Mouse (Mus musculus) lung, embryonic 15.5 days (tissue): Measurements from ENCODE around the gene Fbxl18. TPM values are rescaled to one million over a fixed set of nuclear protein-coding genes. Genes with fewer than 3 reads are reported as not detected.
"Not testable (repeated sequence)": the region's sequence is repeated elsewhere in the genome, so short reads cannot be mapped to it uniquely, and the experiment has no call there.

ENCODE experiments used
- ATAC-seq: fragments of 200-750 bp; cut with Nextera tagmentation; 2 replicates; pipeline ENCODE4 v1.8.0; 2017; ENCODE audit warnings: moderate number of reproducible peaks, borderline replicate concordance; ENCODE audit not compliant: low FRiP score, low TSS enrichment; ENCODE audit errors: extremely low read depth
- H3K27ac ChIP-seq: fragments of 300-500 bp; sonication (generic); 2 replicates; pipeline ENCODE4 v1.5.1; 2015; ENCODE audit warnings: moderate library complexity, mild to moderate bottlenecking, inconsistent platforms
- H3K27me3 ChIP-seq: fragments of 300-500 bp; sonication (generic); 2 replicates; pipeline ENCODE4 v1.6.1; 2015; ENCODE audit warnings: inconsistent platforms
- H3K36me3 ChIP-seq: fragments of 300-500 bp; sonication (generic); 2 replicates; pipeline ENCODE4 v1.6.1; 2015; ENCODE audit warnings: inconsistent platforms
- H3K4me1 ChIP-seq: fragments of 300-500 bp; sonication (generic); 2 replicates; pipeline ENCODE4 v1.6.1; 2015; ENCODE audit warnings: inconsistent platforms
- H3K4me2 ChIP-seq: fragments of 300-500 bp; sonication (generic); 2 replicates; pipeline ENCODE4 v1.6.1; 2015; ENCODE audit warnings: inconsistent platforms, mild to moderate bottlenecking, moderate library complexity
- H3K4me3 ChIP-seq: fragments of 300-500 bp; sonication (generic); 2 replicates; pipeline ENCODE4 v1.5.1; 2015; ENCODE audit warnings: mild to moderate bottlenecking, inconsistent platforms
- H3K9ac ChIP-seq: fragments of 300-500 bp; sonication (generic); 2 replicates; pipeline ENCODE4 v1.6.1; 2015; ENCODE audit warnings: inconsistent platforms
- H3K9me3 ChIP-seq: fragments of 300-500 bp; sonication (generic); 2 replicates; pipeline ENCODE4 v1.6.1; 2016; ENCODE audit warnings: inconsistent platforms
- WGBS: fragments of 180-500 bp; shearing (Covaris S2); methylation state at CpG from one replicate; pipeline ENCODE4 v1.1.7; 2015; 5-methylcytosine and 5-hydroxymethylcytosine counted together
- polyA plus RNA-seq: library from polyadenylated mRNA; unstranded; fragments of >200 nt; fragmentation: Nextera tagmentation; extraction: Ambion mirVana; gene quantifications from 2 replicates; pipeline ENCODE4 v1.2.1, GENCODE M21; 2015

Gene Fbxl18
- polyA plus RNA-seq, 1 experiment from 2014 or later: 11.1 TPM

DNA sequence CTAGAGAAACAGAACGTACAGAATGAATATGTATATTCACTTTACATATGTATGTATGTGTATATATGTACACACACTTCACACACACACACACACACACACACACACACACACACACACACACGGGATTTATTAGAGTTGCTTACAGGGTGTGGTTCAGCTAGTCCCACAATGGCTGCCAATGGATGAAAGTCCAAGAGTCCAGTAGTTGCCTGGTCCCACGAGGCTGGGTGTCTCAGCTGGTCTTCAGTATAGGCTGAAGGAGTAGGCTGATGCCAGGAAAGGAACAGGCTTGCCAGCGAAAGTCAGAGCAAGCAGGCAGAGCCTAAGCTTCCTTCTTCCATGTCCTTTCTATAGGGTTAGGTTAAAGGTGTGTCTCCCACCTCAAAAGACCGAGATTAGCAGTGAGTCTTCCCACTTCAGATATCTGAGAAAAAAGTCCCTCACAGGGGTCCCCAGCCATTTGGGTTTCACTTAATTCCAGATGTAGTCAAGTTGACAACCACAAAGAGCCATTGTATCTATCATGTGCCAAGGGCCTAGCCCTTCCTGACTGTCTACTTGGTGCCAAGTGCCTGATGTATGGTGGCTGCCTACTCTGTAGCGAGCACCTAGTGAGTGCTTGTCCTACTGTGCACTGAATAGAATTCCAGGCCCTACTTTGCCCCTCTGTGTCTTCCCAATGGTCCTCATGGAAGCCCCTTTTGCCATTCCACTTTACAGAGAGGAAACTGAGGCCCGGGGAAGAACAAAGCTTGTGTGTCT is 44.1 kb downstream of the Fbxl18 start:
- Histone ChIP-seq H3K9ac (no peak overlapping the region), H3K27me3 (no peaks in the 10 kb centered on the region), H3K4me1 (no peaks in the 10 kb centered on the region), H3K27ac (no peak overlapping the region), H3K36me3 (no peaks in the 10 kb centered on the region), H3K4me2 (no peak overlapping the region), H3K4me3 (no peak overlapping the region), H3K9me3 (no peaks in the 10 kb centered on the region)
- 71% methylated on average over 7 of the region's 7 CpGs for WGBS
- ATAC-seq: no peak

DNA sequence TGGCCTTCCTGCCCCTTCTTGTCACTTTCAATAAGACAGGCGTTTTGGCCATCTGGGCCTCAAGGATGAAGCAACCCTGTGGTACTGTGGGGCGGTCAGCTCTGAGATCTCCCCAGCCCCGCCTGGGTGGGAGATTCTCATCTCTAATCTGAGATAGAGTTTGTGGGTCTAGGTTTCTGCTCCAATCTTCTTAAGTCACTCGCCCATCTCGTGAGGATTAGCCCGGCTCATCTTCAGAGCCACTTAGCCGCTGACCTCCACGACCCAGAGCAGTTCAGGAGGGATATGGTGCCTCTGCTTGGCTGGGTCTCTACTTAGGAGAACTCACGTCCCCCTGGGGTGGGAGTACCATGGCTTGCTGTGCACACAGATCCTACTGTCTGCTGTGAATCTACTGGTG is 44.7 kb downstream of the Fbxl18 start:
- no peak overlapping the region for H3K9ac ChIP-seq
- H3K36me3 ChIP-seq: no peaks in the 10 kb centered on the region
- no peaks in the 10 kb centered on the region for H3K9me3 ChIP-seq
- no peak overlapping the region for H3K4me2 ChIP-seq
- H3K27ac ChIP-seq: no peak overlapping the region
- no peaks in the 10 kb centered on the region for H3K4me1 ChIP-seq
- no peak for ATAC-seq
- no peaks in the 10 kb centered on the region for H3K27me3 ChIP-seq
- H3K4me3 ChIP-seq: no peak overlapping the region
- WGBS: 72% methylated on average over 9 of the region's 9 CpGs

GRCm38 (mm10) chr5:142848911-142849310 is 46.3 kb downstream of the Fbxl18 start:
- no peak overlapping the region for H3K4me2 ChIP-seq
- no peak overlapping the region for H3K4me3 ChIP-seq
- no peaks in the 10 kb centered on the region for H3K9me3 ChIP-seq
- H3K27ac ChIP-seq: no peak overlapping the region
- no peak overlapping the region for H3K9ac ChIP-seq
- WGBS: 91% methylated on average over 7 of the region's 7 CpGs
- H3K36me3 ChIP-seq: no peaks in the 10 kb centered on the region
- H3K4me1 ChIP-seq: no peaks in the 10 kb centered on the region
- ATAC-seq: no peak
- no peaks in the 10 kb centered on the region for H3K27me3 ChIP-seq

GRCm38 (mm10) chr5:142848149-142848548 is 47.1 kb downstream of the Fbxl18 start:
- Histone ChIP-seq H3K36me3 (no peaks in the 10 kb centered on the region), H3K9me3 (no peaks in the 10 kb centered on the region), H3K27me3 (no peaks in the 10 kb centered on the region), H3K27ac (no peak overlapping the region), H3K4me1 (no peaks in the 10 kb centered on the region), H3K4me3 (no peak overlapping the region), H3K9ac (no peak overlapping the region), H3K4me2 (no peak overlapping the region)
- no peak for ATAC-seq
- WGBS: 46% methylated on average over 3 of the region's 3 CpGs

DNA sequence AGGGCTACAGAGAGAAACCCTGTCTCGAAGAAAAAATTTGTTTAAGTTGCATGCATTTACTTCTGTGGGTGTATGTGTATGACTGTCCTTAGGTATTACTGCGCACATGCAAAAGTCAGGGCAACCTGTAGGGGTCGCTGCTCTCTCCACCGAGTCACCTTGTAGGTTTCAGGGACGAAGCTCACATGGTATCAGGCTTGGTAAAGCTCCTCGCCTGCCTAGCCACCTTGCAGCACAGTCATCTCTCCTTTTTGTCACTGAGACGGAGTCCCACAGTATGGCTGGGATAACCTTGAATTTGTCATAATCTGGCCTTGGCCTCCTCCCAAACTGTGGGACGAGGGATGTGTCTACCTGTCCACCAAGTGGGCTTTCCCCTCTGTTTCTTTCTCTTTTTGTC is 50.8 kb downstream of the Fbxl18 start:
- Histone ChIP-seq H3K36me3 (no peaks in the 10 kb centered on the region), H3K4me3 (no peak overlapping the region)

GRCm38 (mm10) chr5:142842137-142842642 is 53.0 kb downstream of the Fbxl18 start:
- no peak for ATAC-seq
- Histone ChIP-seq H3K27me3 (no peaks in the 10 kb centered on the region), H3K4me3 (no peak overlapping the region), H3K27ac (no peak overlapping the region), H3K4me1 (peaks cover 14% of the 10 kb centered on the region; the same call in 1 of the 2 replicates), H3K4me2 (no peak overlapping the region), H3K9me3 (no peaks in the 10 kb centered on the region), H3K36me3 (no peaks in the 10 kb centered on the region), H3K9ac (no peak overlapping the region)
- WGBS: 33% methylated on average over 7 of the region's 7 CpGs

More for the DNA sequence above, 50.8 kb downstream of the Fbxl18 start:
- Histone ChIP-seq H3K9me3 (no peaks in the 10 kb centered on the region), H3K27ac (no peak overlapping the region), H3K9ac (no peak overlapping the region), H3K4me1 (peaks cover 14% of the 10 kb centered on the region; the same call in 1 of the 2 replicates), H3K4me2 (no peak overlapping the region), H3K27me3 (no peaks in the 10 kb centered on the region)
- no peak for ATAC-seq
- WGBS: 54% methylated on average over 8 of the region's 8 CpGs

GRCm38 (mm10) chr5:142841372-142842136 is 53.7 kb downstream of the Fbxl18 start:
- Histone ChIP-seq H3K9ac (no peak overlapping the region), H3K4me3 (no peak overlapping the region), H3K27me3 (no peaks in the 10 kb centered on the region), H3K36me3 (no peaks in the 10 kb centered on the region), H3K27ac (peak overlapping the region; percentile 37), H3K4me1 (peaks cover 14% of the 10 kb centered on the region; the same call in 1 of the 2 replicates), H3K9me3 (no peaks in the 10 kb centered on the region), H3K4me2 (no peak overlapping the region)
- WGBS: 58% methylated on average over 8 of the region's 8 CpGs
- peak; percentile 58 for ATAC-seq

DNA sequence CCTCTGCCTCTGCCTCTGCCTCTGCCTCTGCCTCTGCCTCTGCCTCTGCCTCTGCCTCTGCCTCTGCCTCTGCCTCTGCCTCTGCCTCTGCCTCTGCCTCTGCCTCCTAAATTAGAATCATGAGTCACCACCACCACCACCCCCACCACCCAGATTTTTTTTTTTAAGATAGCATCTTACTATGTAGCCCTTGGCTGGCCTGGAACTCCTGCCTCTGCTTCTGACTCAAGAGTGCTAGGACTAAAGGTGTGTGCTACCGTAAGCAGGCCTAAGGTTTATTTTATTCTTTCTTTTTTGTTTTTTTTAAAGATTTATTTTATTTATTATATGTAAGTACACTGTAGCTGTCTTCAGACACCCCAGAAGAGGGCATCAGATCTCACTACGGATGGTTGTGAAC is 57.8 kb downstream of the Fbxl18 start:
- WGBS: 85% methylated on average over 2 of the region's 2 CpGs
- ATAC-seq, H3K27ac ChIP-seq: not testable (repeated sequence)

GRCm38 (mm10) chr5:142836891-142837290 is 58.3 kb downstream of the Fbxl18 start:
- WGBS: 41% methylated on average over 6 of the region's 6 CpGs
- no peak overlapping the region for H3K4me3 ChIP-seq

More for the DNA sequence above, 57.8 kb downstream of the Fbxl18 start:
- not testable (repeated sequence) for H3K4me3 ChIP-seq, H3K9ac ChIP-seq, H3K27me3 ChIP-seq, H3K36me3 ChIP-seq, H3K4me2 ChIP-seq, H3K9me3 ChIP-seq
- H3K4me1 ChIP-seq: peaks cover 14% of the 10 kb centered on the region; the same call in 1 of the 2 replicates

GRCm38 (mm10) chr5:142833646-142834438 is 61.4 kb downstream of the Fbxl18 start:
- Histone ChIP-seq H3K4me3 (no peak overlapping the region), H3K27me3 (no peaks in the 10 kb centered on the region), H3K27ac (no peak overlapping the region), H3K9me3 (no peaks in the 10 kb centered on the region), H3K9ac (no peak overlapping the region), H3K4me1 (no peaks in the 10 kb centered on the region), H3K4me2 (no peak overlapping the region), H3K36me3 (no peaks in the 10 kb centered on the region)
- WGBS: 65% methylated on average over 8 of the region's 8 CpGs
- no peak for ATAC-seq

More at GRCm38 (mm10) chr5:142836891-142837290, 58.3 kb downstream of the Fbxl18 start:
- H3K9ac ChIP-seq: no peak overlapping the region
- H3K27me3 ChIP-seq: no peaks in the 10 kb centered on the region
- H3K9me3 ChIP-seq: no peaks in the 10 kb centered on the region
- ATAC-seq: no peak
- no peaks in the 10 kb centered on the region for H3K36me3 ChIP-seq
- no peak overlapping the region for H3K4me2 ChIP-seq
- no peak overlapping the region for H3K27ac ChIP-seq
- peaks cover 12% of the 10 kb centered on the region; the same call in 1 of the 2 replicates for H3K4me1 ChIP-seq

DNA sequence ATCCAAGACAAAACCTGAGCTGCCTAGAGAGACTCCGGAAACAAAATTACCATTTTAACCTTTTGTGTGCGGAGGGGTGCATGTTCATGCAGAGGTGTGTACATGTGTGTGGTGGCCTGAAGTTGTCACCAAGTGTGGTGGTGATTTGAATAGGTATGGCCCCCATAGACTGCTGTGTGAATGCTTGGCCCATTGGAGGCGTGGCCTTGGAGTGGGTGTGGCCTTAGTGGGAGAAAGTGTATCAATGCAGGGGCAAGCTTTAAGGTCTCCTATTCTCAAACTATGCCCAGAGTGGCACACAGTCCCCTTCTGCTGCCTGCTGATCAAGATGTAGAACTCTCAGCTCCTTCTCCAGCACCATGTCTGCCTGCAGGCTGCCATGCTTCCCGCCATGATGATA is 69.1 kb downstream of the Fbxl18 start:
- no peaks in the 10 kb centered on the region for H3K9me3 ChIP-seq
- H3K4me3 ChIP-seq: no peak overlapping the region
- no peak for ATAC-seq
- H3K4me1 ChIP-seq: peaks cover 30% of the 10 kb centered on the region
- no peaks in the 10 kb centered on the region for H3K27me3 ChIP-seq
- no peaks in the 10 kb centered on the region for H3K36me3 ChIP-seq
- H3K4me2 ChIP-seq: no peak overlapping the region
- WGBS: 80% methylated on average over 4 of the region's 4 CpGs
- H3K9ac ChIP-seq: no peak overlapping the region
- no peak overlapping the region for H3K27ac ChIP-seq
